Mouse (Mus musculus) fibroblast of lung, adult 2 months (primary cell): ENCODE measurements around the gene Caps2.
"Not testable (repeated sequence)": the region's sequence is repeated elsewhere in the genome, so short reads cannot be mapped to it uniquely, and the experiment has no call there.

Experiments used
- DNase-seq: peaks from one replicate; pipeline ENCODE4 v3.0.0-alpha.2; 2011; ENCODE audit warnings: low read depth

The Caps2 gene

DNA sequence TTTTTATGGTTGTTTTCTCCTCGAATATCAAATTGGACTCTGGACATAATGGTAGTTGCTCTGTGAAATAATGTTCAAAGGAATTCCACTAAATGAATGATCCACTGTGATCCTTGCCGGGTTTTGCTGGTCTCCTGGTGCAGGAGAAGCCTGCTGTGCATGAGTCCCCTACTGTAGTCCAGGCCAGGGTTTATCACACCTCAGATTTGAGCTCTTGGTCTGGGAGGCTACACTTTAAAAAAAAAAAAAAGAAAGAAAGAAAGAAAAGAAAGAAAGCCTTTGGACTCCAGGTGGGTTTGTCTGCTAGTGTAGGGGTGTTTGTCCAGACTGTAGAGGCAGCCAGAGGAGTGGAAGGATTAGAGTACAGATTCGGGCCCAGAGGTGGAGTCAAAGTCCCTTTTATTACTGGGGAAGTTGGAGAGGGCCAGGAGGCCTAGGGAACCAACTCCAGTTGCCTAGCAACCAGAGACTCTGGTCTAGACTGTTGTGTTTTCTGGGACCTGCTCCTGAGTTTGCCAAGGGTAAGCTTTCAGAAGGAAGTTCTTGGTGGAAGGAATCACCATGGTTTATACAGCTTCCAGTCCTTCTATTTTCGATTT is at the start of gene Caps2:
Gene Caps2, plus strand, starts transcription at position 454 of the 599 bp plus-strand sequence.
- DNase-seq = peak; percentile 20

DNA sequence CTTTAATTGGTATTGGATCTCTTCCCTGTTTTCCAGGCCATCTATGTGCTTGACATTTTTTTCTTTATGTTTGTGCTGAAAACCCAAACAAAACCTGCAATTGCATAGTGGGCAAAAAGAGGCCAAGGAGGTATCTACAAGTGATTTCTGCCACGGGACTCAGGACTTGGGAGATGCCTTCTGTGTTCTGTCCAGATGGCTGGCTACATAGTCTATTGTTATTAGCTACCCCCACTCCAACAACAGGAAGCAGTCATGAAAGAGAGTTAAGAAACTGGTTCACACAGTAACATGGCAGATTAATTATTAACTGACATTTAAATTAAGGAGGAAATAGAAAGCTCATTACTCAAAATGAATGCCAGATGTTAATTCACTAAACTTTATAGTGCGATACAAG is 38.3 kb upstream of the Caps2 start:
- DNase-seq = not testable (repeated sequence)

DNA sequence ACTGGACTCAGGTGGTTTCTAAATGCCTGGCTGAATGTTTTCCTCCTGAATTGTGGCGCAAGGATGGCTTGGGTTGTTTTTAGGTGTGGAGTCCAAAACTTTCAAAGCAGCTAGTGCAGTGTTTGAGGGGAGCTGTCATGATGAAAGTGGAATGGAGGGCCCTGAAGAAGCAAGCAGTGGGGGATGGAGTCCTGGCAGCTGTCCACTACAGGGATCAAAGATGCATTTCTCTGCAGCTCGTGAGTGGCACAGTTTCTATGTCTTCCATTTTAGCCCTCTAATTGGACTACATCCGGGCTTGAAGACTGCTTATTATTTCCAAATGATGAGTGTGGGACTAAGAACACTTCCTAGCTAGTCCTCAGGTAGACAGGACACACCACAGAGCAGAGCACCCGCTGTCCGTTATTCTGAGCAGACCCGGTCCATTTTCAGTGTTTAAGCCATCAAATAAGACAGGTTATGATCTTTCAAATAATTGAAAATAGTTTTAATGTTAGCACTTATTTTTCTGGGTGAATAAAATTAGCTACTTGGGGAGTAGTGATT is 35.7 kb upstream of the Caps2 start:
- not testable (repeated sequence) for DNase-seq

DNA sequence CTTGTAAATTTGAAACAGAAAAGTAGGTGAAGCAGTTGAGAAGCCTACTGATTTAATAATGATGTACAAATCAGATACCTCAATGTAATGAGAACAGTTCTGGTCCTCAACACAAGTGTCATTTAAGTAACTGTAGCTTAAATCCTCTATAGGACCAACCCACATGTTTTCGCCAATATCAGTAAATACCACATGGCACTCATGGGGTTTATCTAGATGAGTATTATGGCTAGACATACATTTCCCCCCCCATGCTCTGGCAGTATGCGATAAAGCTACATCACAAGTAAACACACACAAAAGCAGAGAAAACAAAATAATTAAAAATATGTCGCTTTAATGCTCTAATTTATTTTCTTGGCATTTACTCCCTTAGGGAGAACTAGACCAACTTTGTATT is 31.2 kb upstream of the Caps2 start:
- DNase-seq = no peak

DNA sequence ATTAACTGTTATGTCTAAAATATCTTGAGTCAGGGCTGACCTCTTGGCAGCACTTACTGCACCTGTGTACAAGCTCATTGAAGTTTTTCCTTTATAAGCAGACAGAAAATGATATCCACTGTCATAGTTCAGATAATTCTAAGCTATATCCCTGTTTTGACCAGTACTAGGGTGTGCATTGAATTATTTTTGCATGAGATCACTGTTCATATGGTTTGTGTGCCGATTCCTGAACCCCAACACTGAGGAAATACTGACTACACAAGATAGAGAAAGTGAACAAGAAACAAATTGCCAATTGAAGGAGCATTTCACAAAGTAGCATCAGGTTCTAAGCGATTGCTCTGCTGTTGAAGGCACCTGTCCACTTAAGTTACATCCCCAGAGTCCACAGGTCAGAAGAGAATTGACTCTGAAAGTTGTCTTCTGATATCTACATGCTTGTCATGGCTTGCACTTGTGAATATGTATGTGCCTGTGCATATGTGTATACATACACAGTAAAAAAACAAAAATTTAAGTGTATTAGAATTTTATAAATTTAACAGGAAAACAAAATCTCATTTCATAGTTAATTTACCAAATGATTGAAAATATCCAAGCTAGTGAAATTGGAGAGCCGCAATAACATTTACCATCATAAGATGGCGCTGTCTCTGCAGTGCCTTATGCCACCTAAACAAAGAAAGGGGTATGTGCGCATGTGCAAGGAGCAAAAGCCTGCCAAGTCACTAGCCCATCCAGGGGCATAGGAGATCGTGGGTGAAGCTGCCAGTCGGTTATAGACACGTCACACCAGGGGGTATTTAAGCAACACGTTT is 25.2 kb upstream of the Caps2 start:
- no peak for DNase-seq

DNA sequence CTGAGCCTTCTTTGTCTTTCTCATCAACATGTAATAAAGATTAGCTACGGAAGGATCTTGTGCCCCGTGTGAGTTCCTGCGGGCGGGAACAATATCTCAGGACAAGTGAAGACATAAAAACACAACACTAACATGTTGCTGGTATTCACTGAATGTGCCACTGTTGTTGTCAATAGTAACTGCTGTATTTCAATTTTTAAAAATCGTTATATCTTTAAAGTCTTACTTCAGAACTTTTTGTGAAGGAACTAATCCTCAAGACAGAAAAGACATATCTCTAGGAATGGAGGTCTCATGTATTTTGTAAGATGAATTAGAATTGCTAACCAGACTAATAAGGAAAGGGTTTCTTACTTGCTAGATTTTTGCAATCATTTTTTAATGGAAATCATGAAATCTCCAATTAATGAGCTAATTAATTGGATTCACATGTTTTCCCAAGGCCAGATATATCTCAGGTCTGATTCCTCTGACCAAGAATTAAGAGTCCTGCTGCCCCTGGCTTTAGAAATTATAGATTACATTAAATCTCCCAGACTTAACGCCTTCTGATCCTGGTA is 24.5 kb upstream of the Caps2 start:
- DNase-seq = no peak

DNA sequence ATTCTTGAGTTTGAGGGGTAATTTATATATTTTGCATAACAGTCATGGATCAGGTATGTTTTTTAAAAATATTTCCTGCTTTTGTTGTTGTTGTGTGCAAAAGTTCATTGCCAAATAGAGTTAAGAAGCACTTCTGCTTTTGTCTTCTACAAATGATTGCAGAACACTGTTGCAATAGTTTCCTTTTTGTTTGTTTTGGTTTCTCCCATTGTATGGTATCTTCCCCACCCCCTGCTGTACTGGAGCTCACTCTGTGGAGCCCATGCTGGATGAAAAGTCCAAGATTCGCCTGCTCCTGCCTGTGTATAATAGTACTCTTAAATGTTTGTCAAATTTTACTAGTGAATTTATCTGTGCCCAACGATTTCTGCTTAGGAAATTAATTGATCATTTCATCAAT is 23.6 kb upstream of the Caps2 start:
- no peak for DNase-seq

DNA sequence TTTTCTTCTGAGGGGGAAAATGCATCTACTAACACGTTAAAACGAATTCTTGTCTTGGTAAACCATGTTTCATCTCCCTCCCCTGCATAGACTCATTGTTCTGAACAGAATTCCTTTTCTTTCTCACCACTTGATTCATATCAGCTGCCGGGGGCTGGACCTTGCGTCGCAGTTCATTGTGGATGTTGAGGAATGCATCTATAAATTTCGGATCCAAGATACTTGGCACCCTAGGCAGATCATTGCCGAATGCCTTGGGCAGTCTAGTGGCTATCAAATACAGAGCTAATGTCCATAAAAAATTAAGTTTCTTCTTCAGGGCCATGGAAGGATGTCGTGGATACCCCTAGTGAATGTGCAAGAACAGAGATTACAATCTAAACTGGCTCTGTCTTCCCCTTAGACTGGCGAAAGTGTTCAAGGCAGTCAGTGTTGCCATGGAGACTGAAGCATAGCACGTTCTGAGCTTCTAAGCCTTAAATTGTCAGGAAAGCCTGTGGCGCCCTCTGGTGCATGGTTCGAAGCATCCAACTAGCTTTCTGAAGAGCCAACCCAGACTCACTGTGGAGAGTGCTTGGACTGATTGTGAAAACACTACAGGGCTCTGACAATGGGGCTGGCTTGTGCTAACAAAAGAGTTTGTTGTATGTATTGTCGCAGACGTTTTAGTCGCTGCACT is 3.4 kb upstream of the Caps2 start, which contains the start of gene Glipr1l3:
Gene Glipr1l3, minus strand, starts transcription at position 446 of the 679 bp plus-strand sequence.
- DNase-seq = peak; percentile 60

DNA sequence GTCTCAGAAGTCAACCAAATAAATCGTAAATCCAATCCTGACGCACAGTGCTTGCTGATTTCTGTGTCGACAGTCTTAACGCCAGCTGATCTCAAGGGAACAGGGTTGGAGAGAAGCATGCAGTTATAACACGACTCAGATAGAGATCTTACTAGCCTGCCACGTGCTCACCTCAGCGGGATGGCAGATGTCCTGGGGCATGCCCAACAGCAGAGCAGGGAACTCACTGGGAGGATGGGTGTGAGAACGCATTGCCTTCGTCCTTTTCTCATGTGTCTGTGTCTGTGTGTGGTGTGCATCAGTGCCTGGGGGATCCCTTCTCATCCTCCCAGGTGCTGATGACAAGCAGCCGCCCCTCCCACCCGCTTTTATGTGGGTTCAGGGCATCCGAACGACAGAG is 13.6 kb downstream of the Caps2 start:
- DNase-seq = not testable (repeated sequence)

DNA sequence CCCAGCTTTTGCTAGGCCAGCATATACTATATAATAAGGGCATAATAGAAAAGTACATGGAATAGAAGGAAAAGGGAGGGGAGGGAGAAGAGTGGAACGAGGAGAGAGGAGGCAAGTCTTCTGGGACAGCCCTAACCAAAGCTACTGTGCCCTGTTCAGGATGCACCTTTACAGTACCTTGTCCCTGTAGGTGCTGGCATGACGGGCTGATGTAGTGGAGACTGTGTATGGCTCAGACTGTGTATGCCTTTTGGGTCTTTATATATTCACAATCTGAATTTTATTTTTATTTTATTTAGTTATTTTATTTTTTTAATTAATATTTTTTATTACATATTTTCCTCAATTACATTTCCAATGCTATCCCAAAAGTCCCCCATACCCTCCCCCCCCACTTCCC is 30.5 kb downstream of the Caps2 start:
- DNase-seq = not testable (repeated sequence)

DNA sequence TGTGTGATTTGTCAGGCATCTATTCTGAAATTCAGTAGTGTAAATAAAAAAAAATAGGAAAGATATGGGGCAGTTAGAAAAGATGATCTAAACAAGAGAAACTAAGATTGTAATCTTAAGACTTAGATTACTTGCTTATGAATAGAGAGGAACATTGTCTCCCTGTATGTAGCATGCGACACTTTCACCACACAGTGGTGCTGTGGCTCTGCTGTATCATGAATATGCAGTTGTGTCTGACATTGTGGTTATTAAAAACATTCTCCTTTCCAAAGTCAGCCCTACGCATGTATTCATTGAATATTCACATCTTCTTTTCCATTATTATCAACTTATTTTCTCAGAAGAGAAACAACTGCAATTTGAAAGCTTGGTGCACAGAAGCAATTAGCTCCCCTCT is 40.0 kb downstream of the Caps2 start:
- peak; percentile 1 for DNase-seq

DNA sequence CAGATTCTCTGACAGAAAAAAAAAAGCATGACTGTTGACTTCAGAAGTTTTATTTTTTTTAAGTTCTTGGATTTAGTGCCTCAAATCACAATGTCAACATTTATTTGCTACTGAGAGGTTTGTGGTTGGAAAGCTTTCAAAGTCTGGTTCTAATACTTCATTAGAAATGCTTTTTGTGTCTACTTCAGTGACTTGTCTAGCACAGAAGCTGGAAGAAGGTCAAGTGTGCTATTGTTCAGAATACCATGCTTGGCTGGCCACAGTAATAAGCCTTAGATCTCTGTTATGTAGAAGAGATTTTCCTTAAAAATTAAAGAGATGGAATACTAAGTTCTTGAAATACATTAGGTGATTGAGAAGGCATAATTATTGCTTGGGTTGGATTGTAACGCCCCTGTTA is 63.7 kb downstream of the Caps2 start:
- no peak for DNase-seq

DNA sequence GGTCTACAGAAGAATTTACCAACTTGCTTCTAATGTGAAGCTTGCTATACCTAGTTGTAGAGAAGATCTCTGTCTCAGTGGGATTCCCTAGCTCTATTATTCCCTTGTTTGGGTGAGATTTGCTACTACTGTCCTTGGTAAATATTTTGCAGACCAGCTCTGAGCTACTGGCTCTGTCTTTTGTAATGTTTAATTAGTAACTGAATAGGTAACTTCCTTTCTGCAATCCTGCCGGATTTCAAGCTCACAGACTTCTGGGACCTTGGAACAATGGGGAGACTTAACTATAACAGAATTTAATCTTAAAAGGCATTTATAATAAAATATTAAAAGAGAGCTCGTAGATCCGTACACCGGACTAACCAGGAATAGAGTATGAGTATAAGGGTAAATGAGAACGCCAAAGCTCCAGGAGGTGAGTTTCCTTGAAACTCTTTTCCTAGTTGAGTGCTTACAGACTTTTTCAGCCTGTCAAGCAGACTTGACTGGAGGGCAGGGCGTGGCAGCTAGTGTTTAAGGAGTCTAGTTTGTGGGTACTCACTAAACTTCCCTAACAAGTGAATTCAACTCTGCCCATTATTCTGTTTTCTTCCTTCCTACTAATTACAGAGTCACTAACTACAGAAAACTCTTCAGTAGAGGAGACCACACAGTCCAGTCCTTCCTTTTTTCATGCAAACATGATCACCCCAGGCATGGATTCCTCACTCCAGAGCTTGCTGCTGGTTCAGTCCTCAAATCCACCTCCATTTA is 65.8 kb downstream of the Caps2 start:
- DNase-seq = not testable (repeated sequence)

DNA sequence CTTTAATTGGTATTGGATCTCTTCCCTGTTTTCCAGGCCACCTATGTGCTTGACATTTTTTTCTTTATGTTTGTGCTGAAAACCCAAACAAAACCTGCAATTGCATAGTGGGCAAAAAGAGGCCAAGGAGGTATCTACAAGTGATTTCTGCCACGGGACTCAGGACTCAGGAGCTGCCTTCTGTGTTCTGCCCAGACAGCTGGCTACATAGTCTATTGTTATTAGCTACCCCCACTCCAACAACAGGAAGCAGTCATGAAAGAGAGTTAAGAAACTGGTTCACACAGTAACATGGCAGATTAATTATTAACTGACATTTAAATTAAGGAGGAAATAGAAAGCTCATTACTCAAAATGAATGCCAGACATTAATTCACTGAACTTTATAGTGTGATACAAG is 69.3 kb downstream of the Caps2 start:
- DNase-seq = not testable (repeated sequence)

DNA sequence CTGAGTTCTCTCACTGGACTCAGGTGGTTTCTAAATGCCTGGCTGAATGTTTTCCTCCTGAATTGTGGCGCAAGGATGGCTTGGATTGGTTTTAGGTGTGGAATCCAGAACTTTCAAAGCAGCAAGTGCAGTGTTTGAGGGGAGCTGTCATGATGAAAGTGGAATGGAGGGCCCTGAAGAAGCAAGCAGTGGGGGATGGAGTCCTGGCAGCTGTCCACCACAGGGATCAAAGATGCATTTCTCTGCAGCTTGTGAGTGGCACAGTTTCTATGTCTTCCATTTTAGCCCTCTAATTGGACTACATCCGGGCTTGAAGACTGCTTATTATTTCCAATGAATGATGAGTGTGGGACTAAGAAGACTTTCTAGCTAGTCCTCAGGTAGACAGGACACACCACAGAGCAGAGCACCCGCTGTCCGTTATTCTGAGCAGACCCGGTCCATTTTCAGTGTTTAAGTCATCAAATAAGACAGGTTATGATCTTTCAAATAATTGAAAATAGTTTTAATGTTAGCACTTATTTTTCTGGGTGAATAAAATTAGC is 72.0 kb downstream of the Caps2 start:
- not testable (repeated sequence) for DNase-seq

DNA sequence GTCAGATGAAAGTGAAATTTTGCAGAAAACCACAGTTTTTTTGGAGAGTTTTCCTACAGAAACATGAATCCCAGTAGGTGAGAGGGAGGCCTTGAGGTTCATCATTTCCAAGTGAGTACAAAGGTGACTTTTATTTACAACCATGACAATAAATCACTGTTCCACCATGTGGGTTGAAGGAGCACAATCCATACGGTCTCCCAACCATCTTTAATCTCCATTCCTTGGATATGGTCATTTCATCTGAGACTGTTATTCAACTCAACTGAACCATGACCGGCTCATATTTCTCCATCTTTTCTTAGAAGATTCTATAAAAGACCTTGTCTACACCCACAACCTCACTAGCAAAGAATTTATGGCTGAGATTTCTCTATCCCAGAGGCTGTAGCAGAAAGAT is 84.9 kb downstream of the Caps2 start:
- DNase-seq = no peak

DNA sequence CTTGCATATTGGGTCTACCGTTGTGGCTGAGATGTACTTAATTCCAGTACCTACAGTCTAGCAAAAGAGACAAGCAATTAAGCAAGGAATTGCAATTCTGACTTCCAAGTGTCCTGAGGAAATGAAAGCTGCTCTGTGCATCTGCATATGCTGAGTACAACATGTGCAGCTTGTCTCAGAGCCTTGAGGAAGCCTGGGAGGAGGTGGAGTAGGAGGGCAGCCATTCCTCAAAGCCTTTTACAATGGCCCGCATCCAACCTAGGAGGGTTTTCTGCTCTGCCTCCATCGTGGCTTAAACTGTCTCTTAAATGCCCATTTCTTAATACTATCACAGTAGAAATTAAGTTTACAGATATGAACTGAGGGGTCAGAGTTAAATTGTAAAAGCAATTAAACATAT is 100.0 kb downstream of the Caps2 start:
- no peak for DNase-seq
